Mouse (Mus musculus) lung, postnatal 36 days (tissue): ENCODE results near the gene Leng1.

Experiments
- DNase-seq: peaks from one replicate; pipeline ENCODE4 v3.0.0; 2022; ENCODE audit warnings: mixed read lengths

The Leng1 gene

DNA sequence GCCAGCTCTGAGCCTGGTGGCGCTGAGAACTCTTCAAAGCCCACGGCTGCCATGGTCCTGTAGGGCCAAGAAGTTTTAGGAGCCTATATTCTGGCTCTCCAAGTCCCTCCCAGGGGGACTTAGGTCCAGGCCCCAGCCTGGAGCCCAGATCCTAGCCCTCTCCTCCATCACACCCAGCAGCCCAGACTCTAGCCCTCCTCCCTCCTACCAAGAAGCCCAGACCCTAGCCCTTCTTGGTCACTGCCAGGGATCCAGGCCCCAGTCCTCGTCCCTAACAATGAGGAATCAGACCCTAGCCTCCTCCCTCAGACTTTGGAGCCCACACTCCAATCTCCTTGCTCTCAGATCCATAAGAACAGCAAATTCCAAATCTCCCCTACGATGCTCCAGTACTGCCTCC lies 36.6 kb downstream of the Leng1 start:
- DNase-seq = no peak

- peak; percentile 93 for DNase-seq
Observed at GRCm38 (mm10) chr7:3617242-3617995, 48.2 kb downstream of the Leng1 start, which contains the start of gene Ndufa3. TSS of gene Ndufa3 (plus strand) at chr7:3617373.

- no peak for DNase-seq
Observed at GRCm38 (mm10) chr7:3616389-3617241, 49.0 kb downstream of the Leng1 start.

DNA sequence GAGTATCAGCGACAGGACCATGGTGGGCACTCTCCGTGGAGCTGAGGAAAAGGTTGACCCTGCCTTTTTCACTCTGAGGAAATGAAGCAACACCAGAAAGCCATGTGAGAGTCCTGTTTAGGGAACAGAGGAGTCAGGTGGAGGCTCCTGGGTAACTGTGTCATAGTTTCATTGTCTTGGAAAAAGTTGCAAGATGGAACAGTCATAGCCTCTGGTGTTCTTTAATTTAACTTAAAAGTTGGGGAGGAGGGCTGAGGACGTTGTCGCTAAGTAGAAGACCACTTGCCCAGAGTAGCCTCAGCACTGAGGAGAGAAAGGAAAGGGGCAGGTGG lies 49.6 kb downstream of the Leng1 start, which contains the start of gene Oscar:
Oscar (minus strand) TSS at position 101 of the 332 bp plus-strand sequence.
- DNase-seq = no peak

DNA sequence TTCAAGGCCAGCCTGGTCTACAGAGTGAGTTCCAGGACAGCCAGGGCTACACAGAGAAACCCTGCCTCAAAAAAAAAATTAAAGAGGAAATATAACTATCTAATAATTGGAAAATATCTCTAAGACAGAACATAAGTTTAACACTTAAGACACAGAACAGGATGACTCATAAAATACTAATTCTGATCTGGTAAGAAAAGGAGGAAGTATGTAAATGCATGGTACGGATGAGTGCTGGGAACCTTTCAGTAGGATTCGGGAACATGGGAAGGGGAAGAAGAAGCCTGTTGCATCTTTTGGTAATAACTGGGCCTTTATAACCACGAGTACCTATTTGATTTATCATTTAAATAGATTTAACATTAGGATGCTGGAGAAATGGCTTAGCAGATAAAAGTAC lies 51.6 kb downstream of the Leng1 start:
- DNase-seq = no peak

DNA sequence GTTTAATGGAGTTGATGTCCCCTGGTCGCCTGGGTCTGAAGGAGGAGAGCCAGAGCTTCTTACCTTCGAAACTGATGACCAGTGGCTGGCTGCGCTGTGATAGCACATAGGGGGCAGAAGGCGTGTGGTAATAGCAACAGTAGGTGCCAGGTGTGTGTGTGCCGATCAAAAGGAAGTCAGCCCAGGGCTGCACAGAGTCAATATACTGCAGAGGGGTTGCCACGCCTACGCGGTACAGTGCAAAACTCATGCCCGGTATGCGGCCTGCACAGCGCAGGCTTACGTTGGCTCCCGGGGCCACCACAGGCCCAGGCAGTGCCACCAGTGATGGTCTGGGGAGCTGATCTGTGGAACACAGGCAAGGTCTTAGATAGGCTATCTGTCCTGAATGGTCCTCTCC lies 54.6 kb downstream of the Leng1 start:
- no peak for DNase-seq

GRCm38 (mm10) chr7:3610437-3610836 lies 55.2 kb downstream of the Leng1 start:
- DNase-seq = no peak
